In the genomic region with DNA sequence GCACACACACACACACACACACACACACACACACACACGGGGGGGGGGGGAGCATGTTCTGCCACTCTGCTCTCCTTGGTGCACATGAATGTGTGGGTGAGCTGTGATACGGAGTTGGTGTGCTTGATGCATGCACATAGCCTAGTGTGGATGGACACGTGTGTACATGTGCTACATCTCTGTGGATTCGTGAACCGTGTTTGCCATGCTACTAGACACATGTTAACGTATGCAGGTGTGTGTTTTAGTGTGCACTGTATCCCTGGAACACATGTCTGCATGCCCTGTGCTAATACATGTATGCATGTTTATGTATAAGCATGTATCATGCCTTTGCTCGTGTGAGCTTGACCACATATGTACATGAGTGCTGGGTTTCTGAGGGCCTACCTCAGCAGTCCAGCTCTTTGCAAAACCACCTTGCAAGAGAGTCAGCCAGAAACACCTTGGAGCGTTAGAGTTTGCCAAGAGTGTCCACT, we compare ENCODE assay signal across 8 mouse cellular contexts. TPM values are rescaled to one million over a fixed set of nuclear protein-coding genes. Genes with fewer than 3 reads are reported as not detected.
DNase-seq lines count a peak whose midpoint lies in the region; ATAC-seq and TF ChIP-seq lines count a peak whose summit lies in the region.

No protein-coding gene starts in this region.

- no peak for DNase-seq in kidney, postnatal 14 days
- peak; percentile 43 for DNase-seq in MEL (ENCODE audit: low read depth, low spot score)
- DNase-seq in left cerebral cortex, postnatal 4 days: no peak
- DNase-seq in gastrocnemius, postnatal 36 days: no peak

- peak overlapping the region; percentile 97 for H3K4me2 ChIP-seq in kidney, embryonic 16.5 days (replicated peaks; ENCODE audit: low read depth, low read length)
- H3K4me2 ChIP-seq in forebrain, embryonic 13.5 days: peak overlapping the region; percentile 99
- peak overlapping the region; percentile 97 for H3K4me2 ChIP-seq in limb, embryonic 13.5 days (replicated peaks)
- peak overlapping the region; percentile 97 for H3K4me2 ChIP-seq in neural tube, embryonic 15.5 days

- intact Hi-C loops in left cerebral cortex, postnatal 4 days (cut with DNase I): loop anchor here (5.0 kb wide), 1 partner anchor 54 kb away; no protein-coding TSS in a partner anchor
- intact Hi-C loops in gastrocnemius, postnatal 36 days (cut with DNase I): loop anchor here (5.0 kb wide), 1 partner anchor 49 kb away; the partner anchor contains the start of gene Ube2j2

- H3K79me2 ChIP-seq in MEL (ENCODE audit: control insufficient read depth, insufficient read depth, low read length, poor library complexity): peaks cover 50% of the 10 kb centered on the region

- H3K4me3 ChIP-seq in kidney, embryonic 16.5 days (ENCODE audit: low read length): peak overlapping the region; percentile 82
- peak overlapping the region; percentile 79 to 88 for H3K4me3 ChIP-seq in MEL (ENCODE audit: control insufficient read depth in 1 of 2, insufficient read depth in 1 of 2, low read depth in 2 of 2, low read length in 2 of 2)
- H3K4me3 ChIP-seq in forebrain, embryonic 13.5 days: peak overlapping the region; percentile 96
- H3K4me3 ChIP-seq in limb, embryonic 13.5 days: peak overlapping the region; percentile 88
- H3K4me3 ChIP-seq in neural tube, embryonic 15.5 days (replicated peaks): peak overlapping the region; percentile 75

- H3K4me1 ChIP-seq in kidney, embryonic 16.5 days (ENCODE audit: insufficient read depth, low read length): peaks cover 37% of the 10 kb centered on the region
- peaks cover 5 to 17% of the 10 kb centered on the region in 2 experiments; a peak in 3 of 4 replicates for H3K4me1 ChIP-seq in MEL (ENCODE audit: control insufficient read depth in 1 of 2, insufficient read depth in 2 of 2, low read length in 2 of 2)
- peaks cover 54% of the 10 kb centered on the region for H3K4me1 ChIP-seq in forebrain, embryonic 13.5 days
- H3K4me1 ChIP-seq in limb, embryonic 13.5 days: peaks cover 44% of the 10 kb centered on the region
- H3K4me1 ChIP-seq in neural tube, embryonic 15.5 days: peaks cover 54% of the 10 kb centered on the region

- no peak for ATAC-seq in kidney, embryonic 16.5 days (ENCODE audit: low FRiP score, low TSS enrichment)
- no peak for ATAC-seq in forebrain, embryonic 13.5 days
- no peak for ATAC-seq in limb, embryonic 13.5 days (ENCODE audit: low FRiP score, low read depth)
- ATAC-seq in neural tube, embryonic 15.5 days (ENCODE audit: low FRiP score): no peak

- no peak for TF ChIP-seq CTCF in MEL (IDR thresholded peaks at IDR 0.05 in 2 of 3, conservative IDR thresholded peaks at IDR 0.05 in 1 of 3; ENCODE audit: control insufficient read depth in 1 of 3, insufficient read depth in 1 of 3, low read depth in 2 of 3, low read length in 3 of 3, poor library complexity in 1 of 3, severe bottlenecking in 1 of 3)

- TF ChIP-seq EP300 in MEL (IDR thresholded peaks at IDR 0.05; ENCODE audit: low read depth in 1 of 2, low read length in 2 of 2): no peak

- no peak for TF ChIP-seq POLR2A in MEL (IDR thresholded peaks at IDR 0.05; ENCODE audit: control insufficient read depth in 1 of 2, insufficient read depth in 1 of 2, low read depth in 1 of 2, low read length in 2 of 2, poor library complexity in 1 of 2)

- no peak overlapping the region for H3K27ac ChIP-seq in kidney, embryonic 16.5 days (ENCODE audit: low read length)
- H3K27ac ChIP-seq in MEL (ENCODE audit: control insufficient read depth, low read depth, low read length): peak overlapping the region; percentile 25; the same call in 1 of the 2 replicates
- no peak overlapping the region for H3K27ac ChIP-seq in forebrain, embryonic 13.5 days
- H3K27ac ChIP-seq in limb, embryonic 13.5 days: no peak overlapping the region
- peak overlapping the region; percentile 100; the same call in 1 of the 2 replicates for H3K27ac ChIP-seq in neural tube, embryonic 15.5 days (replicated peaks)

- H3K9me3 ChIP-seq in kidney, embryonic 16.5 days (ENCODE audit: low read length): no peaks in the 10 kb centered on the region
- no peaks in the 10 kb centered on the region for H3K9me3 ChIP-seq in MEL (replicated peaks; ENCODE audit: insufficient read depth, low read length)
- H3K9me3 ChIP-seq in forebrain, embryonic 13.5 days (replicated peaks): no peaks in the 10 kb centered on the region
- H3K9me3 ChIP-seq in limb, embryonic 13.5 days: no peaks in the 10 kb centered on the region
- no peaks in the 10 kb centered on the region for H3K9me3 ChIP-seq in neural tube, embryonic 15.5 days (replicated peaks)

- no peaks in the 10 kb centered on the region for H3K27me3 ChIP-seq in kidney, embryonic 16.5 days (ENCODE audit: insufficient read depth, low read length)
- no peaks in the 10 kb centered on the region for H3K27me3 ChIP-seq in MEL (ENCODE audit: control insufficient read depth in 1 of 2, insufficient read depth in 2 of 2, low read length in 2 of 2)
- H3K27me3 ChIP-seq in forebrain, embryonic 13.5 days: no peaks in the 10 kb centered on the region
- H3K27me3 ChIP-seq in limb, embryonic 13.5 days: no peaks in the 10 kb centered on the region
- no peaks in the 10 kb centered on the region for H3K27me3 ChIP-seq in neural tube, embryonic 15.5 days (replicated peaks)

- H3K9ac ChIP-seq in kidney, embryonic 16.5 days (replicated peaks; ENCODE audit: low read length): peak overlapping the region; percentile 87
- peak overlapping the region; percentile 89 for H3K9ac ChIP-seq in MEL (ENCODE audit: control insufficient read depth, low read depth, low read length, poor library complexity, severe bottlenecking)
- peak overlapping the region; percentile 94 for H3K9ac ChIP-seq in forebrain, embryonic 13.5 days
- H3K9ac ChIP-seq in limb, embryonic 13.5 days: peak overlapping the region; percentile 87
- peak overlapping the region; percentile 97 for H3K9ac ChIP-seq in neural tube, embryonic 15.5 days (replicated peaks)

- WGBS in kidney, embryonic 16.5 days: 67% methylated on average over 8 of the region's 8 CpGs
- WGBS in forebrain, embryonic 13.5 days: 64% methylated on average over 8 of the region's 8 CpGs
- 70% methylated on average over 8 of the region's 8 CpGs for WGBS in limb, embryonic 13.5 days
- WGBS in neural tube, embryonic 15.5 days: 65% methylated on average over 8 of the region's 8 CpGs

- no peak for TF ChIP-seq RAD21 in MEL (IDR thresholded peaks at IDR 0.05; ENCODE audit: low read depth, low read length)

- peaks cover 18% of the 10 kb centered on the region for H3K36me3 ChIP-seq in kidney, embryonic 16.5 days (ENCODE audit: insufficient read depth, low read length)
- peaks cover 0 to 4% of the 10 kb centered on the region in 2 experiments; a peak in 3 of 4 replicates for H3K36me3 ChIP-seq in MEL (ENCODE audit: control insufficient read depth in 1 of 2, insufficient read depth in 2 of 2, low read length in 2 of 2)
- H3K36me3 ChIP-seq in forebrain, embryonic 13.5 days (ENCODE audit: poor library complexity, severe bottlenecking): peaks cover 39% of the 10 kb centered on the region
- H3K36me3 ChIP-seq in limb, embryonic 13.5 days: peaks cover 39% of the 10 kb centered on the region
- H3K36me3 ChIP-seq in neural tube, embryonic 15.5 days: peaks cover 31% of the 10 kb centered on the region

RNA-seq across cellular contexts. Expression of gene Acap3, which starts 1.6 kb away (rescaled TPM):
- 16.5 and 17.6 TPM in 2 replicates for polyA plus RNA-seq in kidney, embryonic 16.5 days (2015; fragmentation: Nextera tagmentation; extraction: Ambion mirVana)
- total RNA-seq in MEL (2012; rRNA removed): 17.6 and 24.5 TPM in 2 replicates
- 10 to 100 TPM in 1 of 2 experiments, not detected in 1; 39.1 TPM for polyA plus RNA-seq in MEL (2012; ENCODE audit: insufficient read depth in 1 of 2, insufficient read length in 2 of 2, low read depth in 1 of 2, low replicate concordance in 2 of 2, missing spikeins in 1 of 2)
- polyA plus RNA-seq in forebrain, embryonic 13.5 days (2015; fragmentation: Nextera tagmentation; extraction: Ambion mirVana): 51.0 and 56.7 TPM in 2 replicates
- polyA plus RNA-seq in limb, embryonic 13.5 days (2015; fragmentation: Nextera tagmentation; extraction: Ambion mirVana): 18.2 and 19.4 TPM in 2 replicates
- polyA plus RNA-seq in neural tube, embryonic 15.5 days (2015; fragmentation: Nextera tagmentation; extraction: Ambion mirVana): 57.7 and 70.3 TPM in 2 replicates
- total RNA-seq in left cerebral cortex, postnatal 4 days (2021): 100 to 1,000 TPM; 164 to 168 TPM
- total RNA-seq in gastrocnemius, postnatal 36 days (2021): 1 to 10 TPM; 7.4 to 7.8 TPM

RNA-seq across cellular contexts. Expression of gene Pusl1, which starts 1.7 kb away (rescaled TPM):
- 51.4 and 55.1 TPM in 2 replicates for polyA plus RNA-seq in kidney, embryonic 16.5 days (2015; fragmentation: Nextera tagmentation; extraction: Ambion mirVana)
- 50.0 and 65.2 TPM in 2 replicates for total RNA-seq in MEL (2012; rRNA removed)
- polyA plus RNA-seq in MEL (2012; ENCODE audit: insufficient read depth in 1 of 2, insufficient read length in 2 of 2, low read depth in 1 of 2, low replicate concordance in 2 of 2, missing spikeins in 1 of 2): 10 to 100 TPM in 1 of 2 experiments, not detected in 1; 68.4 TPM
- polyA plus RNA-seq in forebrain, embryonic 13.5 days (2015; fragmentation: Nextera tagmentation; extraction: Ambion mirVana): 46.5 and 54.2 TPM in 2 replicates
- polyA plus RNA-seq in limb, embryonic 13.5 days (2015; fragmentation: Nextera tagmentation; extraction: Ambion mirVana): 51.8 and 55.9 TPM in 2 replicates
- 58.5 and 62.7 TPM in 2 replicates for polyA plus RNA-seq in neural tube, embryonic 15.5 days (2015; fragmentation: Nextera tagmentation; extraction: Ambion mirVana)
- 10 to 100 TPM; 62.3 to 68.1 TPM for total RNA-seq in left cerebral cortex, postnatal 4 days (2021)
- 10 to 100 TPM; 11.4 to 12.8 TPM for total RNA-seq in gastrocnemius, postnatal 36 days (2021)

RNA-seq across cellular contexts. Expression of gene Ints11, which starts 23.9 kb away (rescaled TPM):
- polyA plus RNA-seq in kidney, embryonic 16.5 days (2015; fragmentation: Nextera tagmentation; extraction: Ambion mirVana): 72.9 and 80.1 TPM in 2 replicates
- total RNA-seq in MEL (2012; rRNA removed): 78.9 and 82.5 TPM in 2 replicates
- polyA plus RNA-seq in MEL (2012; ENCODE audit: insufficient read depth in 1 of 2, insufficient read length in 2 of 2, low read depth in 1 of 2, low replicate concordance in 2 of 2, missing spikeins in 1 of 2): 10 to 100 TPM in 1 of 2 experiments, not detected in 1; 96.8 TPM
- polyA plus RNA-seq in forebrain, embryonic 13.5 days (2015; fragmentation: Nextera tagmentation; extraction: Ambion mirVana): 96.2 and 106 TPM in 2 replicates
- 71.2 and 74.8 TPM in 2 replicates for polyA plus RNA-seq in limb, embryonic 13.5 days (2015; fragmentation: Nextera tagmentation; extraction: Ambion mirVana)
- polyA plus RNA-seq in neural tube, embryonic 15.5 days (2015; fragmentation: Nextera tagmentation; extraction: Ambion mirVana): 66.9 and 73.4 TPM in 2 replicates
- 10 to 100 TPM; 44.1 to 54.7 TPM for total RNA-seq in left cerebral cortex, postnatal 4 days (2021)
- 10 to 100 TPM; 11.9 to 15.4 TPM for total RNA-seq in gastrocnemius, postnatal 36 days (2021)

RNA-seq across cellular contexts. Expression of gene Cptp, which starts 24.0 kb away (rescaled TPM):
- 20.0 TPM in 2 replicates for polyA plus RNA-seq in kidney, embryonic 16.5 days (2015; fragmentation: Nextera tagmentation; extraction: Ambion mirVana)
- 10.9 and 14.0 TPM in 2 replicates for total RNA-seq in MEL (2012; rRNA removed)
- 10 to 100 TPM in 1 of 2 experiments, not detected in 1; 22.6 TPM for polyA plus RNA-seq in MEL (2012; ENCODE audit: insufficient read depth in 1 of 2, insufficient read length in 2 of 2, low read depth in 1 of 2, low replicate concordance in 2 of 2, missing spikeins in 1 of 2)
- polyA plus RNA-seq in forebrain, embryonic 13.5 days (2015; fragmentation: Nextera tagmentation; extraction: Ambion mirVana): 19.1 and 22.3 TPM in 2 replicates
- polyA plus RNA-seq in limb, embryonic 13.5 days (2015; fragmentation: Nextera tagmentation; extraction: Ambion mirVana): 13.6 and 13.8 TPM in 2 replicates
- 28.0 and 29.0 TPM in 2 replicates for polyA plus RNA-seq in neural tube, embryonic 15.5 days (2015; fragmentation: Nextera tagmentation; extraction: Ambion mirVana)
- 10 to 100 TPM; 26.6 to 27.5 TPM for total RNA-seq in left cerebral cortex, postnatal 4 days (2021)
- 10 to 100 TPM; 14.5 to 16.0 TPM for total RNA-seq in gastrocnemius, postnatal 36 days (2021)

RNA-seq across cellular contexts. Expression of gene Tas1r3, which starts 30.1 kb away (rescaled TPM):
- 0.22 and 0.40 TPM in 2 replicates for polyA plus RNA-seq in kidney, embryonic 16.5 days (2015; fragmentation: Nextera tagmentation; extraction: Ambion mirVana)
- 0.52 and 0.62 TPM in 2 replicates for total RNA-seq in MEL (2012; rRNA removed)
- 10 to 100 TPM in 1 of 2 experiments, 1 to 10 TPM in 1; 1.1 to 54.9 TPM for polyA plus RNA-seq in MEL (2012; ENCODE audit: insufficient read depth in 1 of 2, insufficient read length in 2 of 2, low read depth in 1 of 2, low replicate concordance in 2 of 2, missing spikeins in 1 of 2)
- polyA plus RNA-seq in forebrain, embryonic 13.5 days (2015; fragmentation: Nextera tagmentation; extraction: Ambion mirVana): 0.58 and 0.72 TPM in 2 replicates
- polyA plus RNA-seq in limb, embryonic 13.5 days (2015; fragmentation: Nextera tagmentation; extraction: Ambion mirVana): 0.25 and 0.33 TPM in 2 replicates
- 0.36 and 0.46 TPM in 2 replicates for polyA plus RNA-seq in neural tube, embryonic 15.5 days (2015; fragmentation: Nextera tagmentation; extraction: Ambion mirVana)
- total RNA-seq in left cerebral cortex, postnatal 4 days (2021): under 1 TPM; 0.28 to 0.32 TPM
- under 1 TPM in 1 of 2 experiments, not detected in 1; 0.07 TPM for total RNA-seq in gastrocnemius, postnatal 36 days (2021)

Comparison
In these comparisons a context has a peak if more than half of its experiments do, and no peak if none do; other contexts are left out.
1. H3K27ac ChIP-seq: peak in MEL (single experiment) and neural tube, embryonic 15.5 days (single experiment); none in kidney, embryonic 16.5 days (single experiment), forebrain, embryonic 13.5 days (single experiment) and limb, embryonic 13.5 days (single experiment).
2. Peak in every context shown above with its lines, with median percentiles within 50 percentile points of each other: H3K4me2 ChIP-seq, H3K4me3 ChIP-seq and H3K9ac ChIP-seq.